Mouse (Mus musculus): Measurements from ENCODE around the gene Bet1l. TPM values are rescaled to one million over a fixed set of nuclear protein-coding genes. Genes with fewer than 3 reads are reported as not detected.
"Not testable (repeated sequence)": the region's sequence is repeated elsewhere in the genome, so short reads cannot be mapped to it uniquely, and the experiment has no call there.

Bet1l gene
- 10 to 100 TPM; 13.5 to 15.9 TPM for total RNA-seq (2021)

GRCm38 (mm10) chr7:140857550-140858505 is at the start of gene Bet1l:
Gene Bet1l, minus strand, starts transcription at chr7:140857577.
- DNase-seq: no peak

- DNase-seq: no peak
Measured at GRCm38 (mm10) chr7:140907131-140907530, 49.8 kb upstream of the Bet1l start.

GRCm38 (mm10) chr7:140905642-140906081 is 48.3 kb upstream of the Bet1l start:
- DNase-seq: no peak

GRCm38 (mm10) chr7:140903212-140903611 is 45.8 kb upstream of the Bet1l start:
- DNase-seq: peak; percentile 92

GRCm38 (mm10) chr7:140902036-140902875 is 44.9 kb upstream of the Bet1l start:
- no peak for DNase-seq

GRCm38 (mm10) chr7:140900220-140900619 is 42.8 kb upstream of the Bet1l start, which contains the start of gene Cox8b:
Gene Cox8b, minus strand, starts transcription at chr7:140900446.
- DNase-seq: peak; percentile 74

GRCm38 (mm10) chr7:140899121-140899520 is 41.7 kb upstream of the Bet1l start:
- DNase-seq: peak; percentile 14

GRCm38 (mm10) chr7:140897863-140898262 is 40.5 kb upstream of the Bet1l start:
- DNase-seq: no peak

GRCm38 (mm10) chr7:140894611-140895010 is 37.2 kb upstream of the Bet1l start:
- no peak for DNase-seq

GRCm38 (mm10) chr7:140894031-140894430 is 36.7 kb upstream of the Bet1l start:
- DNase-seq: no peak

GRCm38 (mm10) chr7:140890636-140891035 is 33.3 kb upstream of the Bet1l start:
- not testable (repeated sequence) for DNase-seq

- DNase-seq: no peak
Measured at GRCm38 (mm10) chr7:140882469-140882803, 25.1 kb upstream of the Bet1l start.

GRCm38 (mm10) chr7:140881696-140882468 is 24.5 kb upstream of the Bet1l start, which contains the start of the genes Psmd13 and Sirt3:
Gene Psmd13, plus strand, starts transcription at chr7:140881968.
Gene Sirt3, minus strand, starts transcription at chr7:140882309.
- peak; percentile 96 for DNase-seq

- DNase-seq: no peak
Measured at GRCm38 (mm10) chr7:140880865-140881515, 23.6 kb upstream of the Bet1l start.

GRCm38 (mm10) chr7:140880419-140880818 is 23.0 kb upstream of the Bet1l start:
- no peak for DNase-seq

GRCm38 (mm10) chr7:140879355-140879754 is 22.0 kb upstream of the Bet1l start:
- no peak for DNase-seq

GRCm38 (mm10) chr7:140877364-140877763 is 20.0 kb upstream of the Bet1l start:
- DNase-seq: no peak

- DNase-seq: no peak
Measured at GRCm38 (mm10) chr7:140874224-140874623, 16.8 kb upstream of the Bet1l start.

- no peak for DNase-seq
Measured at GRCm38 (mm10) chr7:140864761-140865160, 7.4 kb upstream of the Bet1l start.

GRCm38 (mm10) chr7:140860728-140861127 is 3.4 kb upstream of the Bet1l start:
- DNase-seq: no peak

- no peak for DNase-seq
Measured at GRCm38 (mm10) chr7:140859997-140860396, 2.6 kb upstream of the Bet1l start.

GRCm38 (mm10) chr7:140858746-140859145 is 1.4 kb upstream of the Bet1l start:
- no peak for DNase-seq
